Mouse (Mus musculus) kidney, postnatal 4 days (tissue): Measurements from ENCODE around the gene Dgkb.

Experiments used
- DNase-seq, 2 experiments: peaks; one replicate each; pipeline ENCODE4 v3.0.0; 2021; ENCODE audit warnings: mixed read lengths in 2 of 2

The Dgkb gene

GRCm38 (mm10) chr12:37817426-37817825 lies at the start of gene Dgkb:
Gene Dgkb, plus strand, starts transcription at chr12:37817726.
- no peak for DNase-seq

GRCm38 (mm10) chr12:37769844-37770243 lies 47.7 kb upstream of the Dgkb start:
- DNase-seq, result no peak

- peak; percentile 26 to 39 for DNase-seq
Observed at GRCm38 (mm10) chr12:37773681-37774357, 43.7 kb upstream of the Dgkb start.

DNA sequence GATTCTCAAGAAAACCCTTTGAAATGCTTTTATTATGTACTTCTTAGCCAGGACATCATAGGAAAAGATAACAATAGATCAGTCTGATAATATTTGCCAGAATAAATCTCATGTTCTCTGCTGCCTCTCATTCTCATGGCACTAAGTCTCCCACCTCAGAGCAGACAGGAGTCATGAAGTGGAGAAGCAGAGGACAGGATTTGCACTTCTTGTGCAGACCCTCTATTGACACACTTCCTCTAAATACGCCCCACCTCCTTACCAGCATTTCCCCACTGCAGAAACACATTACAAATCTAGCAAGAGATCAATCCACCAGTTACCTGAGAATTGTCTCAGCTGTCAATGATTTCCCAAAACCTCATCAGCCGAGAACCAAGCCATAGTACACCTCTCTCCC lies 42.9 kb upstream of the Dgkb start:
- DNase-seq, result no peak

DNA sequence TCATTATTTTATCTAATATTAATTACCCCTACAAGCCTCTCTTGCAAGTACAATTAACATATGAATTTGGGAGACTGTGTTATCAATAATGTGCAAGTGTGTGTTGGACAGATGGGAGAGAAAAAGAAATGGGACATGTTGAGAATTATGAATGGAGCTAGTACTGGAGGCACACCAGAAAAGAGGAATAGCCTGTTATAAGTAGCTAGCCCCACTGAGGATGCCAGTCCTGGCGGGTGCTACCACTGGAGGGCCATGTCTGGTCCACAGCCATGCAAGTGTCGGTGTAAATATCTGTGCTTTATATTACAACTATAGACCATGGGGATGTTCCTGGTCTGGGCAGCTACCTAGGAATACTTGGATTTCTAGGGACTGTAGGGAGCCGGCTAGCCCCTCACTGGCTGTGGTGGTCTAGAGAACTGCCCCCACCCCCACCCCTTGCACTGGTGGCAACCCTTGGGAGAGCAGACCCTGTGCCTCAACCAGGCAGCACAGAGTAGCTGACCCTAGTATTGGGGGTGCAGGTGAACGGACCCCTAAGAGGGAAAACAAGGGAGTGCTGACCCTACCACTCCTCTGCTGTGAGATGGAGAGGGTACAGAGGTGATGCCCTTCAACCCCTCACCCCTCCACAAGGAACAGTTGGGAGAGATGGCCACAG lies 21.1 kb upstream of the Dgkb start:
- no peak for DNase-seq

DNA sequence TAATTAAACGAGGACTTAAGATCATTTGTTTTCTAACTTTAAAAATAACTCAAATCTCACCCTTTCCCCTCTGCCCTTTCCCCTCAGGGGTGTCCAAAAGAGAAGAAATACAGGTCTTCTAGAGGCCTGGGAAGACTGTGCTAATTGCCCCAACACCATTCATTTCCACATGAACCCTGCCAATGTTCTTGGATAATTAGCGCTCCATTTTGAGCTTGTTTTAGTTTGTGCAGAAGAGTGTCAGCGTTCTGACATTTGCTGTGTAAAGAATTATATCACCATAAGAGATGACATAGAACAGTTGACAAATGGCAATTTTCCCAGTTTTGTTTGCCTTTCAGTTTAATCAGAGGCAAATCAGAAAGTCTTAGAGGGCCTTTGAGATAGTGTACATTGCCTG lies 3.4 kb upstream of the Dgkb start:
- DNase-seq, result no peak

DNA sequence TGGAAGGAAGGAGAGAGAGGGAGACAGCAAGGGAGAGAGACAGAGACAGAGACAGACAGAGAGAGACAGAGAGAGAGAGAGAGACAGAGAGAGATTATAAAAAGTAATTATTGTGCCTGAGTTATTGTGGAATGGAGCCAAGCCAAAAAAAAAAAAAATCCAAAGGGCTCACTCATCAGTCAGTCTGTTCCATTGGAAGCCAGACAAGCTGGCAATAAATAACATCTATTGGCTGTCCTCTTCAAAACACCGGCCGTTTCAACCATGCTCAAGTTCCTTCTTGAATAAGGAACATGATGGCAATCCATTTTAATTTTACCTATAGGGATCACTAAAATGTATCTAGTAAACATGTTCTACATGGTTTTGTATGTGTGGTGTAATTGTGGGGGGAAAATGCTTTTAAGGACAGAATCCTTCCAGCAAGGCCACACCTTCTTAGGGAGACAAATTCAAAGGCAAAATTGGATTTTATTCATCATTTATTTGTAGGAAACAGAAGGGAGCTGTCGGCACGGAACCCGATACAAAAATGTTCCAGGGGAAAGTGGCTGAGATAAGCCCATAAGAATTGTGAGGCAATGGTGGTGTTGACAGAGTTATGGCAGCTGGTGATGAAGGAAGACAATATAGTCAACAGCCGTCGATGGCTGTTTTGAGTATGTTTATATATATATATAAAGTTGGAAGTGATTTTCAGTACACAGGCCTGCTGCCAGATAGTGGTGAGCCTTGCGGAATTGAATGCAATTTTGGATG lies 3.7 kb downstream of the Dgkb start:
- DNase-seq, result no peak

DNA sequence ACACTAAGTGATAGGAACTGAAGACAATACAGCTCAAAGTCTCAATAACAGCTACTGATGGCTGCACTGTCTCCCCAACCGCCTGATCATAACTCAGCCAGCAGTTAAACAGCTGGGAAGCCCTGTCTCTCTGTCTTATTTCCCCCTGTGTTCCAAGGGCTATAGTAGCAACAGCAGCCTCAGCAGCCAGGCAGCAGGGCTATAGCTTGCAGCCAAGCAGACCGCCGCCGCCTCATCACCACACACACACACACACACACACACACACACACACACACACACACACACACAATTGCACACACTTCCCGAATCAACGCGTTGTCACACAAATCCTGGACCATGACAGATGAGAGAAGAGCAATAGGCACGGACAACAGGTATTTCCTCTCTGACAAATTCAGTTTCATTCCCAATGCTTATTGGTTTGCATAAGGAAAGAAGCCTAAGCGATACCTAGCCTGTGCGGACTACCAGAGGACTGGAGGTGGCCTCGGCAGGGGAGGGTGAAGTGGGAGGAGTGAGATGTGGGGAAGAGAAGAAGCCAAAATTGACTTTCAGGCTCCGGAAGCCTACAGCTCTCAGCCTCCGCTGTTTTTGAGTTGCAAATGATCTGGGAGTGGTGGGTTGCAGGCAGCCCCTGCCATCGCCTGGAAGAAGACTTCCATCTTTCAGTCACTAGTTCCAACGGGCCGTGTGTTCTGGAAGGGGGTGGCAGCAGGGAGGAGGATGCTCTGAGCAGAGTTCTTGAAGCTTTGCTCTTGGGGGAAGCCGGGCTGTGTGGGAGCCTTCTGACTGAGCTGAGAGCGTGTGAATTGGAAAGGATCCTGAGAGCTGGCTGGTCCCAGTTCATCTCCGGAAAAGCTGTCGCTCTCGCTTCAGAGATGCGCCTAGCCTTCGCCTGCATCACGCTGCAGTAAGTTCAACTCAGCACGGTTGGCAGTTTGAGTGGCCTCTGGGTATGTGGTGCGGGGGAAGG lies 62.8 kb downstream of the Dgkb start:
- peak; percentile 11 to 27 for DNase-seq

- DNase-seq, result no peak
Observed at GRCm38 (mm10) chr12:37881376-37881775, 63.9 kb downstream of the Dgkb start.

DNA sequence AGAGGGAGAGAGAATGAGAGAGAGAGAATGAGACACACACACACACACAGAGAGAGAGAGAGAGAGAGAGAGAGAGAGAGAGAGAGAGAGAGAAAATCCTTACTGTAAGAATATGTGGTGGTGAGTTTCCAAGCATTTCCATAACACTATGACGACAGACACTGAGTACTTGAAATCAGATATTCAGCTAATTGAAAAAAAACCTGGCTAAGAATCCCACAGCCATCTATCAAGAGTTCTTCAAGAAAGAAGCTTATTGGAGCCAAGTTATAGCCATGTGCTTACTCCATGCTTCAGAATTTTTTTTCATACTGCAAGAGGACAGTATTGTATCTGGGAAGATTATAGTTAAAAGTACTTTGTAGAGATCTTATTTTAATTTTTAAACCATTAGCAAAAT lies 65.3 kb downstream of the Dgkb start:
- DNase-seq, result no peak

DNA sequence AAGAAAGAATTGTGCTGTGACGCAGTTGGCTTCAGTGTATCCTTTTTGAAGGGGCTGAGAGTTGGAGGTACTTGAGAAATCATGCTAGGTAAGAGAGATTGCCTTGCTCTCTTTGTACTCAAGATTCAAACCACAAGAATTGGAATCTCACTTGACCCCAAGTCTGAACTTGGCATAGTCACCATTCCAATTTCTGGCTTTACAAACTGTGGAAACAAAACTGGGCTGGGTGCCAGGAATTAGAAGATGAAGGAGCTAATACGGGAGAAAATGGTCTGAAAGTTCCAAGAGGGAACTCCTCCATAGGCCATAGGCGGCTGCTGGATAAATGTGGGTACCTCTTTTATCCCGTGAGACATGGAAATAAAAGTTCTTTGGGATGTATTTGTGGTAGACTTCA lies 66.3 kb downstream of the Dgkb start:
- DNase-seq, result no peak

DNA sequence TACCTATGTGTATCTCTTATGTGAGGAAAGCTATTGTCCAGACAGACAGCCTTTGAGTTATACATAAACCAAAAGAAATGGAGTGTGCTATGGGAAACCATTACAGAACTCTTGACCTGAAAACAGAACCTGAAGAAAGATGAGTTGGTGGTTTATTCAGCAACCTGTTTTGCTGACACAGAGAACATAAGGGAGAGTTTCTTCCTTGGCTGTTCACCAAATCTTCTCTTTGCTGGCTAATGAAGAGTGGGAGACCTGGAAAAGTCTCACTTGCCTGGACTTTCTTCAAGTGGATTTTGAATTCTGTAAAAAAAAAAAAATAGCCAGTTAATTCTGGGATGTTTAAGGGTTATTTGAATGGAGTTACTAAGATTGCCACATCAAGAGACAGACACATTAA lies 71.1 kb downstream of the Dgkb start:
- DNase-seq, result no peak

GRCm38 (mm10) chr12:37889431-37889830 lies 71.9 kb downstream of the Dgkb start:
- no peak for DNase-seq

GRCm38 (mm10) chr12:37891336-37891735 lies 73.8 kb downstream of the Dgkb start:
- DNase-seq, result no peak

DNA sequence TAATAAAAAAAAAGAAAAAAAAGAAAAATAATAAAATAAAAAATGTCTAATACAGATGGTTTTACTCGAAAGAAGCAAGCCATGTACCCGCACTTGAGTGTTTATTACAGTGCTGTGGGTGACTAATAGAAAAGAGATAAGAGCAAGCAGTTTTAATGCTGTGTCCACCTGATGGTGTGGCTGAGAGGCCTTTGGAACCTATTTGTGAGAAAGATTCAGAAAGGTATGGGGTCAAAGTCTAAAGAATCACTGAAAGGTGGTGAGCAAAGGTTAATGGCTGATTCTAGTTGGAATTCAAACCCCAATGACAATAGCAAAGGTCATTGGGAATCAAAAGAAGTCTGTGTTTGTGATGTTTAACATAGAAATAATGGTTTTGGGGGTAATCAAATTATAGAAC lies 124.6 kb downstream of the Dgkb start:
- no peak for DNase-seq

GRCm38 (mm10) chr12:37956193-37956592 lies 138.7 kb downstream of the Dgkb start:
- no peak for DNase-seq

DNA sequence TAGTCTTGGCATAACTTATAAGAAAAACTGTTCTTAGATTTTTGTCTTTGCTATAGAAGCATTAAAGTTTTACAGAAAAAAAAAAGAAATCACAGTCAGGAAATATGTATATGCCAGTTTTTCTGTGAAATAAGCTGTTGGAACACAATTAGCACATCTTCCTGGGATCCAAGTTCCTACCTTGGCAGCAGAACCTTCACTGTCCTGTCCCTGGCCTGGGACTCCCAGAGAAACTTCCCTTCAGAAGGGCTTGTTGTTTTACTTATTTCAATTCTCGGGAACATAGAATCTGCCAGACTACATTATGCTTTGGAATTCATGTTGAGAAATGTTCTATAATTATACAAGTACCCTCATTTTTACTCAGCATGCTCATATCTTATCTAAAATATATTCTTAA lies 154.0 kb downstream of the Dgkb start:
- DNase-seq, result no peak

- no peak for DNase-seq
Observed at GRCm38 (mm10) chr12:37978498-37979187, 161.1 kb downstream of the Dgkb start.

GRCm38 (mm10) chr12:37985352-37985751 lies 167.8 kb downstream of the Dgkb start:
- DNase-seq, result no peak

GRCm38 (mm10) chr12:37988066-37988591 lies 170.6 kb downstream of the Dgkb start:
- DNase-seq, result no peak

- DNase-seq, result no peak
Observed at GRCm38 (mm10) chr12:37993221-37993620, 175.7 kb downstream of the Dgkb start.

DNA sequence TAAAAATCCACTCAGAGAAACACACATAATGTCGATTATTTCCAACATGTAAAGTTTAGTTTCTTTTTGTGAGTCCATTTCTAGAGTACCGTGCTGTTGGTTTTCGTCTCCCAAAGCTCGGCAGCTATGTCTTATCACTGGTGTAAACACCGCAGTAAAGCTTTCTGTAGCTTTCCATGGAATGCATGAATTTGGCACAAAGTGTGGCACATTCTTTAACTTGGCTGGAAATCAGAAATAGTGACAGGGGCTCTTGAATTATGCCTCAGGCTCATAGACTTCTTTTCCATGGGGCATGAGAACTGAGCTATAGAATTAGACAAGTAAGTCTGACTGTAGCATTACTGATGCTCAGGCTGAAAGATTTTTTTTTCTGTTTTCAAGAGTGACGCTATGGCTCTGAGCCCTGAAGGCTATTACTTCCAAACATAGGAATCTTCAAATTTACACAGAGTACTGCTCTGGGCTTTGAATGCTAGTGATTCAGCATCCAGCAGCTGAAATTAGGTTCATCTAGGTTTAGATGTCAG lies 179.0 kb downstream of the Dgkb start:
- DNase-seq, result no peak
